Mouse (Mus musculus) kidney, embryonic 15.5 days (tissue): ENCODE results near the gene Gm20431. TPM values are rescaled to one million over a fixed set of nuclear protein-coding genes. Genes with fewer than 3 reads are reported as not detected.

Source experiments
- ATAC-seq: fragments of 200-750 bp; cut with Nextera tagmentation; replicated peaks from 2 replicates; pipeline ENCODE4 v1.8.0; 2017; ENCODE audit warnings: moderate TSS enrichment; ENCODE audit not compliant: low FRiP score
- H3K27ac ChIP-seq: fragments of 300-500 bp; sonication (generic); 2 replicates; pipeline ENCODE4 v1.5.1; 2015; ENCODE audit warnings: mild to moderate bottlenecking, inconsistent platforms
- H3K27me3 ChIP-seq: fragments of 300-500 bp; sonication (generic); 2 replicates; pipeline ENCODE4 v1.6.1; 2015; ENCODE audit warnings: inconsistent platforms
- H3K36me3 ChIP-seq: fragments of 300-500 bp; sonication (generic); 2 replicates; pipeline ENCODE4 v1.6.1; 2015; ENCODE audit warnings: inconsistent platforms
- H3K4me1 ChIP-seq: fragments of 300-500 bp; sonication (generic); 2 replicates; pipeline ENCODE4 v1.6.1; 2015; ENCODE audit warnings: inconsistent platforms
- H3K4me2 ChIP-seq: fragments of 300-500 bp; sonication (generic); 2 replicates; pipeline ENCODE4 v1.6.1; 2015; ENCODE audit warnings: moderate library complexity, mild to moderate bottlenecking, inconsistent platforms
- H3K4me3 ChIP-seq: fragments of 300-500 bp; sonication (generic); replicated peaks from 2 replicates; pipeline ENCODE4 v1.5.1; 2015; ENCODE audit warnings: mild to moderate bottlenecking, inconsistent platforms
- H3K9ac ChIP-seq: fragments of 300-500 bp; sonication (generic); 2 replicates; pipeline ENCODE4 v1.6.1; 2015; ENCODE audit warnings: mild to moderate bottlenecking, inconsistent platforms
- H3K9me3 ChIP-seq: fragments of 300-500 bp; sonication (generic); replicated peaks from 2 replicates; pipeline ENCODE4 v1.6.1; 2016; ENCODE audit warnings: inconsistent platforms
- WGBS: fragments of 180-500 bp; shearing (Covaris S2); methylation state at CpG from one replicate; pipeline ENCODE4 v1.1.7; 2015; ENCODE audit warnings: mixed read lengths; 5-methylcytosine and 5-hydroxymethylcytosine counted together
- polyA plus RNA-seq: library from polyadenylated mRNA; unstranded; fragments of >200 nt; fragmentation: Nextera tagmentation; extraction: Ambion mirVana; gene quantifications from 2 replicates; pipeline ENCODE4 v1.2.1, GENCODE M21; 2015

The Gm20431 gene
- polyA plus RNA-seq, 1 experiment from 2014 or later, result 12.1 TPM

DNA sequence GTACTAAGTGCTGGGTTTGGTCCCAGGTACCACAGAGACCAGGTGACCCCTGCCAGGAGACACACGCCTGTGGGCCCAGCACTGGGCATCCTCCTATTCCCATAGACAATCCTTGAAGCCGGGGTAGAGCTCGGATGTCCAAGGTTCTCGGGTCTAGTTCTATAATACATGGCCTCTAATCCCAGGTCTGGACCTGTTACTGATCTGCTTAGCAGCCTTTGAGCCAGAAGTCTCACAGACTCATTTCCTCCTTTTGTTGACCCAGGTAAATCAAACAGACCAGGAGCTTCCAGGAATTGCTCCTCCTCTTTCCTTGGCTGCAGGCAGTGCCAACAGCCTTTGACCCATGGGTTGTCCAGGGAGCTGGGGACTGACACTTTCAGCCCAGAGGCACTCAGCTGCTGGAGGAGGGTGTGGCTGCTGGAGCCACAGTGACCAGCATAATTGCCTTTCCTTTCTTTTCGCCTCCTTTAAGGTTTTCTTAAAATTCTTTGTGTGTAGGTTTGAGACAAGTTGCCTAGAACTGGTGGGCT is 9.9 kb upstream of the Gm20431 start:
- Histone ChIP-seq H3K9me3 (no peaks in the 10 kb centered on the region), H3K4me1 (peaks cover 4% of the 10 kb centered on the region), H3K9ac (no peak overlapping the region), H3K4me3 (no peak overlapping the region), H3K27me3 (no peaks in the 10 kb centered on the region), H3K36me3 (no peaks in the 10 kb centered on the region), H3K4me2 (no peak overlapping the region), H3K27ac (no peak overlapping the region)
- WGBS, result 71% methylated on average over 5 of the region's 5 CpGs
- ATAC-seq, result no peak

DNA sequence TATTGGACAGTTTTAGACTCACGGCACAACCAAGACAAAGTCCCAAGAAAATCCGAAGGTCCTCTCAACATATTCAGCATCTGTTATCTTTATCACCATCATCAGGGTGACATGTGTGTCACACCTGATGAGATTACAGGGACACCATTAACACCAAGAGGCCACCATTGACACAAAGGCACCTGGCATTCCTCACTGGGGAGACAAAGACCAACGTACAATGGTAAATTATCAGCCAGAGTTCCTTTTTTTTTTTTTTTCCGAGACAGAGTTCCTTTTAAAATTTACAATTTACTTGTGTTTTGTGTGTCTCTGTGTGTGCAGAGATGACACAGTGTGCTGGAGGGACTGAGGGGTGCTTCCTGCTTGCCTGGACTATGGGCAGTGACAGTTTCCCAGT is 8.1 kb upstream of the Gm20431 start:
- Histone ChIP-seq H3K9ac (no peak overlapping the region), H3K4me2 (no peak overlapping the region), H3K4me3 (no peak overlapping the region), H3K4me1 (peaks cover 4% of the 10 kb centered on the region), H3K9me3 (no peaks in the 10 kb centered on the region), H3K36me3 (no peaks in the 10 kb centered on the region), H3K27ac (no peak overlapping the region), H3K27me3 (no peaks in the 10 kb centered on the region)
- no peak for ATAC-seq
- WGBS, result 69% methylated on average over 4 of the region's 4 CpGs

DNA sequence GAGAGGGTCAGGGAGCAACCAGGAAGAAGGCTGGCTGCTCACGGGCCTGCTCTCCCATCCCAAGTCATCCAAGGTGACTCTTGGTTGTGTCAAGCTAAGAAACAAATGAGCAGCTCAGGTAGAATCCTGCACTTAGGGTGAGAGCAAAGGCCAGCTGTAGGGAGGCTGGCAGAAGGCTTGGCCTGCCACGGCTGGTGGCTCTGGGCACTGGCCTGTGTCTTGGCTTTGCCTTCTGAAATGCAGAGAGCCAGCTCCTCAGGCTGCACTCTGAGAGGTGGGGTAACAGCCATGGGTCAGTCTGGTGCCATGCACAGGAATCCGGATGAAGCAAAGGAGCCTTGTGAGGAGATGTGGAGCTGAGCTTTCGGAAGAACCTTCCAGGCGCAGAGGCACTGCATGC is 7.1 kb upstream of the Gm20431 start:
- Histone ChIP-seq H3K4me2 (no peak overlapping the region), H3K27me3 (no peaks in the 10 kb centered on the region), H3K36me3 (no peaks in the 10 kb centered on the region), H3K9ac (no peak overlapping the region), H3K4me1 (peaks cover 4% of the 10 kb centered on the region), H3K4me3 (no peak overlapping the region), H3K9me3 (no peaks in the 10 kb centered on the region), H3K27ac (no peak overlapping the region)
- ATAC-seq, result no peak; the same call in 1 of the 2 replicates
- WGBS, result 72% methylated on average over 5 of the region's 5 CpGs

DNA sequence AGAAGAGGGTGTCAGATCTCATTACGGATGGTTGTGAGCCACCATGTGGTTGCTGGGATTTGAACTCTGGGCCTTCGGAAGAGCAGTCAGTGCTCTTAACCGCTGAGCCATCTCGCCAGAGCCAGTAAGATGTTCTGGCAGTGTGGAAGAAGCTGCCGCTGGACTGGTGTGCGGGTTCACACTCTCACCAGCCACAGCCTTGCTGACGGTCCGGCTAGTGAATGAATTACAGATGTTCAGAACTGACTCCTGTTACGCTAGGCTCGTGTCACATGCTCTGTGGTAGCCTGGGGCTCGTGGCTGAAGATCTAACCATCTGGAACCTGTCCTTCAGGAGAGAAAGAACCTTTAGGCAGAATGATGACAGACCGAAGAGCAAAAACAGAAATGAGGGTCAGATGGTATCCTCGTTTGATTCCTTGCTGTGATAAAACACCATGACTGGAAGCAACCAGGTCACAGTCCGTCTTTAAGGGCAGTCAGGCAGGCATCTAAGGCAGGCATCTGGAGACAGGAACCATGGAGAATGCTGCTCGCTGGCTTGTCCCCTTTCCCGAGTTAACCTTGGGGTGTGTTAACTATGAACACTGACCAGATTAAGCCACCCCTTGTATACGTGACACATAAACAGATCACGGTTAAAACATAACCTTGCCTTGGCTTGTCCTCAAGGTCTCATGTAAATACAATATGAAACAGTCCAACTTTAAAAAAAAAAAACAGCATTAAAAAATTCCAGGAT is 4.8 kb upstream of the Gm20431 start:
- no peaks in the 10 kb centered on the region for H3K9me3 ChIP-seq
- no peaks in the 10 kb centered on the region for H3K36me3 ChIP-seq
- no peak overlapping the region for H3K27ac ChIP-seq
- no peak overlapping the region for H3K4me3 ChIP-seq
- H3K4me2 ChIP-seq, result no peak overlapping the region
- peaks cover 9% of the 10 kb centered on the region for H3K4me1 ChIP-seq
- no peak overlapping the region for H3K9ac ChIP-seq
- ATAC-seq, result no peak
- H3K27me3 ChIP-seq, result peaks cover 6% of the 10 kb centered on the region; the same call in 1 of the 2 replicates
- 77% methylated on average over 18 of the region's 18 CpGs for WGBS

- Histone ChIP-seq H3K4me1 (peaks cover 39% of the 10 kb centered on the region), H3K9ac (no peak overlapping the region), H3K27ac (no peak overlapping the region), H3K4me3 (no peak overlapping the region; the same call in 1 of the 2 replicates), H3K9me3 (no peaks in the 10 kb centered on the region), H3K4me2 (peak overlapping the region; percentile 96; the same call in 1 of the 2 replicates), H3K36me3 (no peaks in the 10 kb centered on the region), H3K27me3 (peaks cover 6% of the 10 kb centered on the region; the same call in 1 of the 2 replicates)
- ATAC-seq, result no peak
- 40% methylated on average over 6 of the region's 6 CpGs for whole genome bisulfite sequencing
These were observed 1.4 kb upstream of the Gm20431 start for GRCm38 (mm10) chr2:167662713-167663112.

DNA sequence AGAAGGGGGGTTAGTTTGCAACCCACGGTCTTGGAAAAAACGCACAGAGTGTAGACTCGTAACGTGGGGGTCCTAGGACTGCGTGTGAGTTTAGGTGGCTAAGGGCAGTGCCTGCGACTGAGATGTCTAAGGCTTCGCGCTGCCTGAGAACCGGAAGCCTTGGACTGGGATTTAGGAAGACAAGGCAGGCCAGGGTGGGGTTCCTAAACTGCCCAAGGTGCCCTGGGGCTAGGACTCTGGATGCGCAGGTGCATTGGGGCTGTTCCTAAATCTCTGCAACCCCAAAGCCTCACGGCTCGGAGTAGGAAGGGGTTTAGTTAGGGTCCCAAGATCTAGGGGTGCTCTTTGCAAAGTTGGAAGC is 705 bp downstream of the Gm20431 start:
- WGBS, result under 1% methylated on average over 12 of the region's 12 CpGs
- H3K4me2 ChIP-seq, result peak overlapping the region; percentile 96
- peak overlapping the region; percentile 89 for H3K27ac ChIP-seq
- no peak for ATAC-seq
- H3K4me1 ChIP-seq, result peaks cover 54% of the 10 kb centered on the region
- no peaks in the 10 kb centered on the region for H3K9me3 ChIP-seq
- H3K9ac ChIP-seq, result peak overlapping the region; percentile 94
- H3K27me3 ChIP-seq, result peaks cover 6% of the 10 kb centered on the region; the same call in 1 of the 2 replicates
- no peaks in the 10 kb centered on the region for H3K36me3 ChIP-seq
- peak overlapping the region; percentile 95 for H3K4me3 ChIP-seq

DNA sequence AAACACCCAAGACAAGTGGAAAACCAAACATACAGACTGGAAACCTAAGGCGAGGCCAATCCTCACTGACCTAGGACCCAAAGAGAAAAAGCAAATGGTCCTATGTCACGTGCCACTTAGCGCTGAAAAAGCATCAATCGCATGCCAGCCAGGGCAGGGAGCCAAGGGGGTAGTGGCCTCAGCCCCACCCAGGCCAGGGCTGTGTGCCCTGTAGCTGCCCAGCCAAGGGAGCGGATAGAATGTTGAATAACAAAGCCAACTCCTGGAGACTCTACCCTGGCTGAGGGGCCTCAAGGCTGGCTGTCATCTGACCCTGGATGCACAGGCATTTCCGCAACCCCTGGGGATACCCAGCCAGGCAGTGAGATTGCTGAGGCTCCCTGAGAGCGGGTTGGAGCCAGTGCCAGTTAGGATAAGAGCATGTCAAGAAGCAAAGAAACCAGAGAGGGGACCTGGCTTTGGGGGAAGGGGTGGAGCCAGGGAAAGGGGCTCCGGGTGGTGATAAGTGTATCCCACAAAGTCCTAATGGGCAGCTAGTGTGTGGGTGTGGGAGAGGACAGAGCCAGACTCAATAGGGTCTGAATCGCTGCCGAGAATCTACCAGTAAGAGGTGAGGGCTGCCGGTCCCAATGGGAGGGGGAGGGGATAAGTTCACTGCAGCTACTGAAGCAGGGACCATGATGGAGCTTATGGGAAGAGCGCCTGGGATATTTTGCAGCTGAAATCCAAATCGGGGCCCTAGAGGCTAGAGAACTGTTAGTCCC is 1.3 kb downstream of the Gm20431 start:
- no peaks in the 10 kb centered on the region for H3K36me3 ChIP-seq
- H3K4me2 ChIP-seq, result peak overlapping the region; percentile 96
- H3K27me3 ChIP-seq, result peaks cover 6% of the 10 kb centered on the region; the same call in 1 of the 2 replicates
- H3K4me1 ChIP-seq, result peaks cover 54% of the 10 kb centered on the region
- peak overlapping the region; percentile 94 for H3K9ac ChIP-seq
- H3K27ac ChIP-seq, result peak overlapping the region; percentile 89
- WGBS, result 20% methylated on average over 13 of the region's 13 CpGs
- ATAC-seq, result 0 out of 2 replicates have a peak, but pooled peaks have one; percentile 24
- H3K4me3 ChIP-seq, result peak overlapping the region; percentile 95
- no peaks in the 10 kb centered on the region for H3K9me3 ChIP-seq

DNA sequence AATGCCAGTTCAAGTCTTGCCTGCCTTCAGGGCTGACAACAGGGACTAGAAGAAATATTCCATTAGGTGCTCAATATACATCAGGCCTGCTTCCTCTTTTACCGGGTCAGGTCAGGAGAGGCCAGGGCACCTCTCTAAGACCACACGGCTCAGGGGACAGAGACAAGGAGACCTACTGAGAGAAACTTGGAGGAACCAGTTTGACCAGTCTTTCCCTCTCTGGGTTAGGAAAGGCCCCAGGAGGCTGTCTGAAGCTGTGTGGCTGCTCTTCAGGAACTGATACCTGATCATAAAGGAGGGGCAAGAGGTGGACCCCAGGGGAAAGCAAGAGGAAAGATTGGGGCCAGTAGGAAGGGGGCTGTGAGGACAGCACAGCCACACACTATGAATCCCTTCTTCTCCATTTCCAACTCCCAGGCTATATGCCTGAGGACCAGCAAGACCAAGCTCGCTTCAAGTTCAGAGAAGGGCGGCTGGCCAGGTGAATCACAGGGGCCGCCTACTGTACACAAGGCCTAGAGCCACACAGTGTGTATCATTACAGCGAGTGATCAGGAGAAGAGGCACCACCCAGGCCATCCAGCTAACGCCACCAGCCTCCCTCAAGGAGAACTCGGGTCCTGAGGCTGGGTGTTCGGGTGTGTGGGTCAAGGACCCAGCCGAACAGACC is 2.0 kb downstream of the Gm20431 start:
- Histone ChIP-seq H3K4me3 (peak overlapping the region; percentile 95), H3K27ac (peak overlapping the region; percentile 89), H3K27me3 (peaks cover 6% of the 10 kb centered on the region; the same call in 1 of the 2 replicates), H3K9me3 (no peaks in the 10 kb centered on the region), H3K36me3 (peaks cover 7% of the 10 kb centered on the region; the same call in 1 of the 2 replicates), H3K9ac (peak overlapping the region; percentile 94; the same call in 1 of the 2 replicates), H3K4me2 (peak overlapping the region; percentile 96), H3K4me1 (peaks cover 58% of the 10 kb centered on the region)
- ATAC-seq, result no peak
- WGBS, result 60% methylated on average over 10 of the region's 10 CpGs

- Histone ChIP-seq H3K27ac (peak overlapping the region; percentile 89), H3K27me3 (peaks cover 6% of the 10 kb centered on the region; the same call in 1 of the 2 replicates), H3K9ac (no peak overlapping the region), H3K4me3 (peak overlapping the region; percentile 95; the same call in 1 of the 2 replicates), H3K9me3 (no peaks in the 10 kb centered on the region), H3K4me1 (peaks cover 58% of the 10 kb centered on the region), H3K4me2 (peak overlapping the region; percentile 96), H3K36me3 (peaks cover 13% of the 10 kb centered on the region)
- WGBS, result 71% methylated on average over 11 of the region's 11 CpGs
- no peak for ATAC-seq
These were observed 2.6 kb downstream of the Gm20431 start for GRCm38 (mm10) chr2:167658712-167659111.

DNA sequence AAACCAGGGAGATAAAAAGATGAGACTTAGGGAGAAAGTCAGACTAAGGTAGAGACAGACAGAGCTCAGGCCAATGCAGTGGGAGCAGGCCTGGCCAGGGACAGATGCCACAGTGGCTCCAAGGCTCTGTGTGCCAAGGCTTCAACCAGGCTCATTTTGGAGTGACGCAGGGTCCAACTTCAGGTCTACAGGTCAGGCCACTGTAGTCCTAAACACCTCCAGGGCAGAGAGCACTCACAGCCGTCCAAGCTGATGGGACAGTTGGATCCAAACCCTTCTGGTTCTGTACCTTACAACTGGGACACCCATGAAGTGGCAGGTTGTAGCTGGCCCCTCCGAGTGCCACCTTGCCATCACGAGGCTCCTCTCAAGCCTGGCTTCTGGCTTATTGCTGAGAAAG is 3.3 kb downstream of the Gm20431 start:
- Histone ChIP-seq H3K36me3 (peaks cover 20% of the 10 kb centered on the region), H3K4me2 (no peak overlapping the region), H3K4me1 (peaks cover 58% of the 10 kb centered on the region), H3K4me3 (no peak overlapping the region), H3K9ac (peak overlapping the region; percentile 16; the same call in 1 of the 2 replicates), H3K27ac (0 out of 2 replicates have a peak overlapping the region, but pooled peaks have one; percentile 89), H3K9me3 (no peaks in the 10 kb centered on the region), H3K27me3 (peaks cover 5% of the 10 kb centered on the region; the same call in 1 of the 2 replicates)
- no peak for ATAC-seq
- 83% methylated on average over 4 of the region's 4 CpGs for WGBS

GRCm38 (mm10) chr2:167656629-167657478 is 4.4 kb downstream of the Gm20431 start:
- no peak for ATAC-seq
- Histone ChIP-seq H3K9me3 (no peaks in the 10 kb centered on the region), H3K4me1 (peaks cover 51% of the 10 kb centered on the region), H3K4me3 (no peak overlapping the region), H3K4me2 (peak overlapping the region; percentile 30; the same call in 1 of the 2 replicates), H3K36me3 (peaks cover 29% of the 10 kb centered on the region), H3K27me3 (no peaks in the 10 kb centered on the region), H3K27ac (peak overlapping the region; percentile 60), H3K9ac (no peak overlapping the region)
- 70% methylated on average over 16 of the region's 16 CpGs for WGBS
